Mouse (Mus musculus): ENCODE measurements around the gene Ms4a12.
"Not testable (repeated sequence)": the region's sequence is repeated elsewhere in the genome, so short reads cannot be mapped to it uniquely, and the experiment has no call there.

Ms4a12 gene

DNA sequence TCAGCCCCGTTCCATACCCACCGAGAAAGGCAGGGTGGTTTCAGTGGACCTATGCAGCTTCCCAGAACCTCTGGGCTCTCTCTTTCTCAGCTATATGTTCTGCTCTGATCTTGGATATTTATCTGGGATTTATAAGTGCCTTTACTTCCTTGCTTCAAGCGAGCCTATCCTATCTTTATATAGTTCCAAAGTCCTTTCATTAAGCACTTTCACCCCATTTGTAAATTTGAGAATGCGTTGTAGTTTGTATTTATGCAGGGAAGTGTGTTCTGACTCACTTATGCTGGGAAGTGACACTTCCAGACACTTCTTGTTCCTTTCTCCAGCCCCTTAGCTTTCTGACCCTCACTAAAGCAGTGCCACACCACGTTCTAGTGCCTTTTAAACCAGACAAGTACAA lies at the start of gene Ms4a12:
Gene Ms4a12, minus strand, starts transcription at position 101 of the 400 bp plus-strand sequence.
- no peak for DNase-seq (ENCODE audit: low spot score in 2 of 2)

DNA sequence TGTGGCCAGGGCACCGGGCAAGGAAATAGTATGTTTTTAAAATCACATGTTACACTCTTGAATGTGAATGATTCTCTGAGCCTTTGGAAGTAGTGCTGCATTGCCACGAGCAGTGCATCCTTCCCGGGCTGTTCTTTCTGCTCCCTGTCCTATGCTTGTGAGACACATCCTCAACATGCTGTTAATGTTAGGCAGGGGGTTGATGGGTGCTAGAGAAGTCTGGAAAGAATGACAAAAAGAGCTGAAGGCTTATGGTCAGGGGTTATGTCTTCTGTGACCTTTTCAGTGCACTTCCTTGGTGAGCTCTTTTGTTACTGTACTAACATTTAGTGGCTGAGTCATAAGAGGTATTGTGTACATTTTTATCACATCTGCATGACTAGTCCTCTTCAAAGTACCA lies 48.0 kb upstream of the Ms4a12 start:
- no peak for DNase-seq (ENCODE audit: low spot score in 2 of 2)

GRCm38 (mm10) chr19:11276431-11276830 lies 44.2 kb upstream of the Ms4a12 start:
- DNase-seq (ENCODE audit: low spot score in 2 of 2), result no peak

DNA sequence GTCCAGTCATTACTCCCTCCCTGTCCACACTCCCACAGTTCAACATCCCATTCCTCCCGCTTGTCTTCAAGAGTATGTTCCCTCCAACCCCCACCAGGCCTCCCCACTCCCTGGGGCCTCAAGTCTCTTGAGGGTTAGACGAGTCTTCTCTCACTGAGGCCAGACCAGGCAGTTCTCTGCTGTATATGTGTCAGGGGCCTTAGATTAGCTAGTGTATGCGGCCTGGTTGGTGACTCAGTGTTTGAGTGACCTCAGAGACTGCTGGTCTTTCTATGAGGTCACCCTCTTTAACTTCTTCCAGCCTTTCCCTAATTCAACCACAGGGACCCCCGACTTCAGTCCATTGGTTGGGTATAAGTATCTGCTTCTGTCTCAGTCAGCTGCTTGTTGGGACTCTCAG lies 34.7 kb upstream of the Ms4a12 start:
- DNase-seq (ENCODE audit: low spot score in 2 of 2), result peak in 1 of 2 experiments; percentile 18

DNA sequence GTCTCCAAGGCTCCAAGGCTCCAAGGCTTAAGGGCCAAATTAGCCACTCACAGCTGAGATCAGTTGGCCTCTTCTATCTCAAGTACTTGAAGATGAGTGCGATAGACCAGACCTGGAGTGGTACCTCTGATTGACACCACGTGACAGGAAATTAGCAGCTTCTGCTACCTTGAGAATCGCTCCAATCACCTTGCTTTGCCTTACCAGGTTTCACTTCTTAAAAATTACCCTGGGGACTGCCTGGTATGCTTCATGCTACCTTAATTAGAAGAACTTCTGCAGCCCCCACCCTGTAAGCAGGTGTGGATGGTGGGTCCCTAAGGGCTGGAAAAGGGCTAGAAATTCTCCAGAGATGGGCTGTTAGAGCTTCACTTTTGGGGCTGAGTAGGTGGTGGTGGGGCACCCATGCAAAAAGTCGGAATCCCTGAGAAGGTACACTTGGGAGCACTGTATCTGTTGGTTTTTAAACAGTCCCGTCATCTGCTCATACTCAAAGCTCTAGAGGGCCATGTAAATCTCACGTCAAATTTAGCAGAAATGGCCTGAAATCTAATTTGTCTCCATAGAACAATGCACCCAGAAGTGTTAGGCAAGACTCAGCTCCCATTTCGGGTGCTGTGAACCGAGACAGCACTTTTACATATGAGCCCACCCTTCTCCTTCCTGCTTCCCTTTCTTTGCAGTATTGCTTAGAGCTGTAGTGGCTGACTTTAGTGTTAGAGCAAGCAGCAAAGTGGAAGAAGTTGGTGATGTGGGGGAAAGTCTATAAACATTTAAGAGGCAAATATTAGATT lies 34.0 kb upstream of the Ms4a12 start, which contains the start of gene Ms4a1:
Gene Ms4a1, minus strand, starts transcription at position 190 of the 794 bp plus-strand sequence.
- DNase-seq (ENCODE audit: low spot score in 2 of 2), result peak; percentile 14 to 50

DNA sequence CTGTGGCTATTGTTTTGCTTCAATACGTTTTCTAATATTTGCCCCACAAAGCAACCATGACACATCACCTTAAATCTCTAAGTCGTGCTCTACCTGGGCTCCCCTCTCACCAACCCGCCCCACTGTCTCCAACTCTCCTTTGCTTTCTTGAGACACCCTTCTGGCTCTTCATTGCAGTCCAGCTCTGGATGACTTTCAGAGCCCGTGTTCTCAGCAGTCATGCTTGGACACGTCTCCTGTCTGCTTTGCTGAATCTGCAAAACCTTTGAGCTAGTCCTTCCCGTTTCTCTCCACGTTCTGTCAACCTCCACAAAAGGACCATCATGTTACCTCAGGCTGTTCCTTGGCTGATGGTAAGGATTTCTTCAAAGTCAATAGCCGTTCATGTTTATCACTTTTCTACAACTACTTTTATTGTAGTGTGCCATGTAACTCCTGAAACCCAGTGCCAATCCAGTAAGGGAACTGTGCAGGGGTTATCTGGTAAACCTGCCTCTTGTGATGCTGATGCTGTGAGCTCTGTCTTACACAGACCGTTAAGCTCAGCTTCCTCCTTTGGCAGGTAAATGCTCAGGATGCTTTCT lies 32.4 kb upstream of the Ms4a12 start:
- DNase-seq (ENCODE audit: low spot score in 2 of 2), result no peak

DNA sequence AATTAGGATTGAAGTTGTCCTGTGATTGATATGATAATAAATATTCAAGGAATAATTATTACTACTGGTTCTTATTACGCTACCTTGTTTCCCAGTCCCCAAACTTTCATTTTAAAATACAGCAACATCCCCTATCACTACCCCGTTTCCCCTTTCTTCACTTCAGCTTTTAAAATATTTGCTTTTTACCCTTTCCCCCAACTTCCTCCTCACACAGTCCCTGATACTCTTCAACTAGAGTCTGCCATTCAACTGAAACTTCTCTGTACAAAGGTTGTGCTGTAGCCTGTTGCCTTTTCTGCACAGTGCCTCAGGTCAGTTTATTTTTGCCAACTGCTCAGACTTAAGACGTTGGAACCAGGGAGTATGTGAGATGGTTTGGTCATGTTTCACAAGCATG lies 31.3 kb upstream of the Ms4a12 start:
- no peak for DNase-seq (ENCODE audit: low spot score in 2 of 2)

DNA sequence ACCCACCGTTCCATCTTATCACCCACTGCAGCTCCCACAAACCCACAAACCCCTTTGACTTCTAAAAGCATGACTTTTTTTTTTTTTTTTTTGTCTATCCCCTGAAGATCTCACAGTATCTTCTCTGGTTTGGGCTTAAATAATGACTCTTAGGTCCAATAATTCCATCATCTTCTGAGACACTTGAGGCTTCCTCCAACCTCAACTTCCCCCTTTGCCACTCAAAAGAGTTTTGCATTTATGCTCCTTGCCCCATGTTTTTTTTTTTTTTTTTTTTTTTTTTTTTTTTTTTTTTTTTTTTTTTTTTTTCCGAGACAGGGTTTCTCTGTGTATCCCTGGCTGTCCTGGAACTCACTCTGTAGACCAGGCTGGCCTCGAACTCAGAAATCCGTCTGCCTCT lies 30.7 kb upstream of the Ms4a12 start:
- DNase-seq (ENCODE audit: low spot score in 2 of 2), result not testable (repeated sequence)

DNA sequence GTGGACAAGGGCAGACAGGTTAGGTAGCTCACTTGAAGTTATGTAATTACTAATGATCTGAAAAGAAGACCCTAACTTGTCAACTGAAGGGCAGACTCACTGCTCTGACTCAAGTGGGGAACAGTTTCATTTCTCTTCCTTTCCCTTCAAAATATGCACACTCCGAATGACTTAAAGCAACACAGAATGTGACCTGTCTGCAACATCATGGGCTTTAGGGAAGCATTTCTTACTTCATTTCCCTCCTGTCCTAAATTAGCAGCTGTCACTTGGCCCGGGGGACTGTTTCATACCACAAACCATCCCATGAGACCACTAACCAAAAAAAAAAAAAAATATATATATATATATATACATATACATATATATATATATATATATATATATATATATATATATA lies 29.3 kb upstream of the Ms4a12 start:
- DNase-seq (ENCODE audit: low spot score in 2 of 2), result no peak

DNA sequence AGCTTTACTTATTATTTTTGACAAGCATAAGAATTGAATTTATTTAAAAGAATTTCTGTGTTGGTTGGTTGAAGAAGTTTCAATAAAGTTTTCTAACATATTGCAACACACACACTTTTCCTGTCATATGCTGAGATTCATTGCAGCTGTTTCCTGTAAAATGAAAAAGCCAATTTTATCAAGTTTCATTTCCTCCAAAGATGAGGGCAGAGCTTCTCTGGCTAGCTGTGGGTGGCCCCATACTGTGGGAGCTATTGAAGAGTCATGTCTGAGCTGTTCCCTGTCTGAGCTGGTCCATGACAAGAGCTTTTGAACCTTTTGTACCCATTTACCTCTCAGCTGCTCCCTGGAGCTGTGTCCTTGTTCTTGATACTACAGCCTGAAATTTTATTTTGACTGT lies 12.0 kb upstream of the Ms4a12 start:
- peak in 1 of 2 experiments; percentile 30 for DNase-seq (ENCODE audit: low spot score in 2 of 2)

- no peak for DNase-seq (ENCODE audit: low spot score in 2 of 2)
Measured at GRCm38 (mm10) chr19:11242560-11242959, 10.3 kb upstream of the Ms4a12 start.

- no peak for DNase-seq (ENCODE audit: low spot score in 2 of 2)
Measured at GRCm38 (mm10) chr19:11235820-11236219, 3.6 kb upstream of the Ms4a12 start.

GRCm38 (mm10) chr19:11234921-11235735 lies 2.9 kb upstream of the Ms4a12 start:
- DNase-seq (ENCODE audit: low spot score in 2 of 2), result no peak

- DNase-seq (ENCODE audit: low spot score in 2 of 2), result no peak
Measured at GRCm38 (mm10) chr19:11234244-11234643, 2.0 kb upstream of the Ms4a12 start.

DNA sequence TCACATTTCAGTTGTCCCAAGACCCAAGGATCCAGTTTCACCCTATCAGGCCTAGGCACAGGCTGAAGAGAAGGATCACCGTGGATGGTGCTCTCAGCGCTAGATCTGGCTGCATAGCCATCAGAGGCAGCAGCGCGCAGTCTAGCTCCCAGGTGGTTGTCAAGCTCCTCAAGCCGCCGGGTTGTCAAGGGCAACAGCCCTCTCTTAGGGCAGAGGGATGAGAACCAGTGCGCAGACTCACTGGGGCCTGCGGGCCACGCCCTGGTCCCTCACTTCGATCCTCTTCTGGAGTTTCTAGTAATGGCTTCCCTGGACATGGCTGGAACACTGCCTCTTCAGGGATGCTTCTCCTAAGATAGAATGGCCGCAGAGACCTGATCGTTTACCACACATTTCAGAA lies 35.7 kb downstream of the Ms4a12 start, which contains the start of gene Ms4a13:
Gene Ms4a13, minus strand, starts transcription at position 192 of the 400 bp plus-strand sequence.
- no peak for DNase-seq (ENCODE audit: low spot score in 2 of 2)

DNA sequence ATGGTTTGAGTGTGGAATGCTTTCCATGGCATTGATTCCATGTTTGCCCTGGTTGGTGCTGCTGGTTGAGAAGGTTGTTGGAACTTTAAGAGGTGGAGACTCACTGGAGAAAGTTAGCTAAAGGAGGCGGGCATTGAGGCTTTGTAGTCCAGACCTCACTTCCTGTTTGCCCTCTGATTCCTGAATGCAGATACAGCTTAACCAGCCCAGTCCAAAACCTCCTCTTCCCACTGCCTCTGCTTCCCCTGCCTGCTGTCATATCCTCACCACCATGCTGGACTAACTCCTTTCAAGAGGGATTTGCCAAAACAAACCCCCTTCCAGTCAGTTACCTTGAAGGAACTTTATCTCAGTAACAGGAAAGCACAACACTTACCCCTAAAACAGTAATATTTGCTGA lies 39.7 kb downstream of the Ms4a12 start:
- DNase-seq (ENCODE audit: low spot score in 2 of 2), result no peak

- DNase-seq (ENCODE audit: low spot score in 2 of 2), result peak in 1 of 2 experiments; percentile 60
Measured at GRCm38 (mm10) chr19:11184121-11184520, 48.1 kb downstream of the Ms4a12 start.

DNA sequence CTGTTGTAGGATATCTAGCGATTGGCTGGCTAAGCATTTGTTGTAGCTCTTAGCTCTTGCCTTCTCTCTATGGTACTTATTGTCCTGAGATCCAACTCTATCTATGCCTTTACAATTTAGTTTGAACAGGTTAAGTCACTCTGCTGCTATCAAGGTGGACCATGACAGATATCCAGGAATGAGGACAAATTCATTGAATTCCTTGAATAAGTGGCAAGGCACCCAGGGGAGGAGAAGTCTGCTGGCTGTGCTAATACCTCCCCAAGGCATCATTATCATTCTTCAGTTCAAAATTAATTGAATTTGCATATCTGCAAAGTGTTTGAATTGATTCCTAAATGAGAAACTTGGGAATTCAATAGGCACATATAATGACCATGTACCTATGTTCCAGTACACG lies 54.8 kb downstream of the Ms4a12 start:
- no peak for DNase-seq (ENCODE audit: low spot score in 2 of 2)

DNA sequence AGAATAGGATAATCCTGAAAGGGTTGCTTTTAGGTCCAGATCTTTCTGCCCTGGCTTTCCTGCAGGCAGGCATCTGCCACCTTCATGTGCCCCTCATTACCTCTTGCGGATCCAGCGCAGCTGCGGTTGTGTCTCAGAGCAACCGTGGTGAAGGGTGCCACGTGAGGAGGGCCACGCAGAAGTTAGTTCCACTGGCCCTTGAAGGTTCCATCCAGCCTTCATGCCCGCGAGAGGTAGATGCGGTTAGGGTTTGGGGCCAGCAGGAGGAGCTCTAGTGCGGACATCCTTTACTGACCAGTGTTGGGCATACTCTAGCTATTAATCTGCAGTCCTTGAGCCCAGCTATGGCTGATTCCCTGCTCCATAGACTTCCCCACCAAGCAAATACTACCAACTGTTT lies 67.1 kb downstream of the Ms4a12 start, which contains the start of gene 1700025F22Rik:
Gene 1700025F22Rik, minus strand, starts transcription at position 149 of the 400 bp plus-strand sequence.
- DNase-seq (ENCODE audit: low spot score in 2 of 2), result peak; percentile 18 to 56

Data from spleen, postnatal 10 days (tissue).